ENCODE assay signal across 11 mouse cellular contexts in the genomic region with DNA sequence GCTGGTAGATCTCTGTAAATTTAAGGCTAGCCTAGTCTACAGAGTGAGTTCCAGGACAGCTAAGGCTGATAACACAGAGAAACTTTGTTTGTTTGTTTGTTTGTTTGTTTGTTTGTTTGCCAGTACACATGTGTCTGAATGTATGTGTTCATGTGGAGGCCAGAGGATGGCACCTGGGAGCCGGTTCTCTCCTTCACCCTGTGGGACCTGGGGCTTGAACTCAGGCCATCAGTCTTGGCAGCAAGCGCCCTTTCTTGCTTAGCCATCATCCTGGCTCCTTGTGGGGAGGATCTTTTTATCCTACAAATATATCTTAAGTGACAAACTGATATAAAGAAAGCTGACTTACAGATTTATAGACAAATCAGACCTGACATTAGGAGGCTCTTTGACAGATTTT. TPM values are rescaled to one million over a fixed set of nuclear protein-coding genes. Genes with fewer than 3 reads are reported as not detected.
A peak's percentile ranks its signal among the peaks of the same experiment; 100 is the strongest.
DNase-seq lines count a peak whose midpoint lies in the region; ATAC-seq and TF ChIP-seq lines count a peak whose summit lies in the region.
"Had no signal": no experiment of that assay in that cellular context is flagged by ENCODE, and none has a peak within 500 bp of the region (broad histone marks: within the 10 kb centered on the region; RNA-seq: fewer than 3 reads in every experiment).

No protein-coding gene starts in this region.

- H3K4me2 ChIP-seq in forebrain, embryonic 14.5 days (ENCODE audit: low read length): no peak overlapping the region; the same call in 1 of the 2 replicates
- H3K4me2 ChIP-seq in forebrain, embryonic 15.5 days (replicated peaks): no peak overlapping the region
- peak overlapping the region; percentile 65; the same call in 1 of the 2 replicates for H3K4me2 ChIP-seq in heart, postnatal 0 days (ENCODE audit: low read depth, low read length)
- H3K4me2 ChIP-seq in midbrain, embryonic 11.5 days: no peak overlapping the region
- no peak overlapping the region for H3K4me2 ChIP-seq in midbrain, embryonic 14.5 days (ENCODE audit: low read length)
- no peak overlapping the region for H3K4me2 ChIP-seq in stomach, embryonic 16.5 days (ENCODE audit: low read depth, low read length)

- H3K9me3 ChIP-seq in forebrain, embryonic 14.5 days (replicated peaks; ENCODE audit: control insufficient read depth, low read length): no peaks in the 10 kb centered on the region
- H3K9me3 ChIP-seq in forebrain, embryonic 15.5 days: no peaks in the 10 kb centered on the region
- H3K9me3 ChIP-seq in heart, postnatal 0 days (replicated peaks; ENCODE audit: control insufficient read depth, low read length): no peaks in the 10 kb centered on the region
- H3K9me3 ChIP-seq in midbrain, embryonic 11.5 days (ENCODE audit: control insufficient read depth, low read length): no peaks in the 10 kb centered on the region
- H3K9me3 ChIP-seq in midbrain, embryonic 14.5 days (ENCODE audit: control insufficient read depth, low read length): no peaks in the 10 kb centered on the region
- H3K9me3 ChIP-seq in stomach, embryonic 16.5 days (replicated peaks; ENCODE audit: control insufficient read depth, low read length): no peaks in the 10 kb centered on the region
- H3K9me3 ChIP-seq: liver, embryonic 12.5 days; midbrain, embryonic 15.5 days had no signal

- intact Hi-C loops in heart, postnatal 36 days (cut with DNase I): loop anchor here (2.0 to 10.0 kb wide), 4 partner anchors 44 to 762 kb away; a partner anchor contains a TSS

- H3K4me1 ChIP-seq in forebrain, embryonic 14.5 days (ENCODE audit: control insufficient read depth, insufficient read depth, low read length): peaks cover 8% of the 10 kb centered on the region
- peaks cover 27% of the 10 kb centered on the region for H3K4me1 ChIP-seq in forebrain, embryonic 15.5 days
- H3K4me1 ChIP-seq in heart, postnatal 0 days (ENCODE audit: control insufficient read depth, insufficient read depth): peaks cover 13% of the 10 kb centered on the region
- H3K4me1 ChIP-seq in midbrain, embryonic 11.5 days (ENCODE audit: control insufficient read depth, insufficient read depth, low read length): peaks cover 3% of the 10 kb centered on the region; the same call in 1 of the 2 replicates
- 0 out of 2 replicates have a peak, but pooled peaks cover 7% of the 10 kb centered on the region for H3K4me1 ChIP-seq in midbrain, embryonic 14.5 days (ENCODE audit: control insufficient read depth, insufficient read depth, low read length)
- peaks cover 12% of the 10 kb centered on the region for H3K4me1 ChIP-seq in stomach, embryonic 16.5 days (ENCODE audit: control insufficient read depth, insufficient read depth, low read length)

- no peak overlapping the region for H3K9ac ChIP-seq in forebrain, embryonic 14.5 days (ENCODE audit: low read length)
- no peak overlapping the region for H3K9ac ChIP-seq in forebrain, embryonic 15.5 days (replicated peaks)
- H3K9ac ChIP-seq in heart, postnatal 0 days (replicated peaks; ENCODE audit: low read depth, low read length): no peak overlapping the region
- H3K9ac ChIP-seq in midbrain, embryonic 11.5 days (ENCODE audit: low read length): no peak overlapping the region
- no peak overlapping the region for H3K9ac ChIP-seq in midbrain, embryonic 14.5 days (replicated peaks; ENCODE audit: low read length)
- H3K9ac ChIP-seq in stomach, embryonic 16.5 days (ENCODE audit: low read length): no peak overlapping the region
- H3K9ac ChIP-seq: midbrain, embryonic 15.5 days had no signal

- WGBS in forebrain, embryonic 14.5 days: 73% methylated on average over 2 of the region's 2 CpGs
- WGBS in forebrain, embryonic 15.5 days: 54% methylated on average over 2 of the region's 2 CpGs
- 71% methylated on average over 2 of the region's 2 CpGs for WGBS in heart, postnatal 0 days
- WGBS in midbrain, embryonic 11.5 days: 94% methylated on average over 2 of the region's 2 CpGs
- WGBS in midbrain, embryonic 14.5 days: 83% methylated on average over 2 of the region's 2 CpGs
- WGBS in stomach, embryonic 16.5 days: 69% methylated on average over 2 of the region's 2 CpGs

- no peaks in the 10 kb centered on the region for H3K36me3 ChIP-seq in forebrain, embryonic 14.5 days (ENCODE audit: control insufficient read depth, insufficient read depth, low read length)
- no peaks in the 10 kb centered on the region for H3K36me3 ChIP-seq in forebrain, embryonic 15.5 days
- H3K36me3 ChIP-seq in heart, postnatal 0 days (replicated peaks; ENCODE audit: control insufficient read depth, insufficient read depth, low read length): no peaks in the 10 kb centered on the region
- H3K36me3 ChIP-seq in midbrain, embryonic 11.5 days (ENCODE audit: control insufficient read depth, insufficient read depth, low read length): no peaks in the 10 kb centered on the region
- no peaks in the 10 kb centered on the region for H3K36me3 ChIP-seq in midbrain, embryonic 14.5 days (ENCODE audit: control insufficient read depth, insufficient read depth, low read length)
- H3K36me3 ChIP-seq in stomach, embryonic 16.5 days (ENCODE audit: control insufficient read depth, insufficient read depth, low read length): no peaks in the 10 kb centered on the region
- H3K36me3 ChIP-seq: liver, embryonic 12.5 days; midbrain, embryonic 15.5 days had no signal

- no peak for DNase-seq in forebrain, embryonic 14.5 days (ENCODE audit: low spot score)
- DNase-seq in heart, postnatal 0 days (ENCODE audit: low spot score): no peak
- no peak for DNase-seq in heart, postnatal 36 days
- DNase-seq in midbrain, embryonic 11.5 days (ENCODE audit: low spot score, missing footprints): peak; percentile 56
- DNase-seq in midbrain, embryonic 14.5 days: no peak
- DNase-seq in urinary bladder, postnatal 25 days (ENCODE audit: low spot score): no peak

- no peak for ATAC-seq in forebrain, embryonic 14.5 days
- ATAC-seq in forebrain, embryonic 15.5 days (replicated peaks): no peak
- no peak for ATAC-seq in heart, postnatal 0 days (ENCODE audit: insufficient read depth, low read depth)
- no peak for ATAC-seq in midbrain, embryonic 11.5 days (ENCODE audit: low FRiP score)
- ATAC-seq in midbrain, embryonic 14.5 days (ENCODE audit: low FRiP score, low TSS enrichment): no peak
- no peak for ATAC-seq in stomach, embryonic 16.5 days (ENCODE audit: insufficient read depth, low FRiP score)

- TF ChIP-seq CTCF in heart, postnatal 0 days (IDR thresholded peaks at IDR 0.05; ENCODE audit: low read depth): no peak

- H3K27ac ChIP-seq in forebrain, embryonic 14.5 days (ENCODE audit: low read depth, low read length): peak overlapping the region; percentile 44; the same call in 1 of the 2 replicates
- H3K27ac ChIP-seq in forebrain, embryonic 15.5 days (replicated peaks): no peak overlapping the region
- H3K27ac ChIP-seq in heart, postnatal 0 days (ENCODE audit: low read depth): no peak overlapping the region
- H3K27ac ChIP-seq in midbrain, embryonic 11.5 days (ENCODE audit: low read depth, low read length): no peak overlapping the region
- no peak overlapping the region for H3K27ac ChIP-seq in midbrain, embryonic 14.5 days (replicated peaks; ENCODE audit: low read depth, low read length)
- peak overlapping the region; percentile 70; the same call in 1 of the 2 replicates for H3K27ac ChIP-seq in stomach, embryonic 16.5 days (ENCODE audit: low read length)
- H3K27ac ChIP-seq: liver, embryonic 12.5 days; midbrain, embryonic 15.5 days had no signal

- no peaks in the 10 kb centered on the region for H3K27me3 ChIP-seq in forebrain, embryonic 14.5 days (replicated peaks; ENCODE audit: control insufficient read depth, insufficient read depth, low read length)
- no peaks in the 10 kb centered on the region for H3K27me3 ChIP-seq in forebrain, embryonic 15.5 days
- H3K27me3 ChIP-seq in heart, postnatal 0 days (ENCODE audit: control insufficient read depth, insufficient read depth, low read length): no peaks in the 10 kb centered on the region
- H3K27me3 ChIP-seq in midbrain, embryonic 11.5 days (ENCODE audit: control insufficient read depth, insufficient read depth, low read length): no peaks in the 10 kb centered on the region
- H3K27me3 ChIP-seq in midbrain, embryonic 14.5 days (ENCODE audit: control insufficient read depth, insufficient read depth, low read length): no peaks in the 10 kb centered on the region
- no peaks in the 10 kb centered on the region for H3K27me3 ChIP-seq in stomach, embryonic 16.5 days (ENCODE audit: control insufficient read depth, insufficient read depth, low read length)
- H3K27me3 ChIP-seq: CH12.LX; liver, embryonic 12.5 days; midbrain, embryonic 15.5 days had no signal

- no peak for TF ChIP-seq EP300 in heart, postnatal 0 days (IDR thresholded peaks at IDR 0.05; ENCODE audit: low read depth)

- no peak overlapping the region for H3K4me3 ChIP-seq in forebrain, embryonic 14.5 days (ENCODE audit: low read depth, low read length)
- H3K4me3 ChIP-seq in forebrain, embryonic 15.5 days: no peak overlapping the region
- no peak overlapping the region for H3K4me3 ChIP-seq in heart, postnatal 0 days (ENCODE audit: low read depth, low read length)
- H3K4me3 ChIP-seq in midbrain, embryonic 11.5 days (ENCODE audit: low read depth, low read length): no peak overlapping the region
- no peak overlapping the region for H3K4me3 ChIP-seq in midbrain, embryonic 14.5 days (replicated peaks; ENCODE audit: low read depth, low read length)
- no peak overlapping the region for H3K4me3 ChIP-seq in stomach, embryonic 16.5 days (replicated peaks; ENCODE audit: low read length)

RNA-seq across cellular contexts. Expression of a gene that starts 44.8 kb away (rescaled TPM):
- 2.0 and 2.5 TPM in 2 replicates for polyA plus RNA-seq in forebrain, embryonic 14.5 days (2014; fragmentation: Nextera tagmentation; extraction: Ambion mirVana)
- 2.1 and 2.2 TPM in 2 replicates for polyA plus RNA-seq in forebrain, embryonic 15.5 days (2015; fragmentation: Nextera tagmentation; extraction: Ambion mirVana)
- 7.6 and 16.7 TPM in 2 replicates for total RNA-seq in heart, postnatal 0 days (2014; rRNA removed; ENCODE audit: low replicate concordance)
- 5.0 and 5.7 TPM in 2 replicates for polyA plus RNA-seq in heart, postnatal 0 days (2015; fragmentation: Nextera tagmentation; extraction: Ambion mirVana)
- 10 to 100 TPM; 12.1 to 16.4 TPM for total RNA-seq in heart, postnatal 36 days (2021)
- 4.5 and 5.2 TPM in 2 replicates for polyA plus RNA-seq in midbrain, embryonic 11.5 days (2014; fragmentation: Nextera tagmentation; extraction: Ambion mirVana)
- polyA plus RNA-seq in midbrain, embryonic 14.5 days (2014; fragmentation: Nextera tagmentation; extraction: Ambion mirVana): 2.3 and 5.4 TPM in 2 replicates
- polyA plus RNA-seq in stomach, embryonic 16.5 days (2015; fragmentation: Nextera tagmentation; extraction: Ambion mirVana): 11.4 TPM in 2 replicates
- total RNA-seq: CH12.LX had no signal

Comparison
In these comparisons a context has a peak if more than half of its experiments do, and no peak if none do; other contexts are left out.
1. H3K27ac ChIP-seq: peak in forebrain, embryonic 14.5 days (single experiment) and stomach, embryonic 16.5 days (single experiment); none in forebrain, embryonic 15.5 days (single experiment), heart, postnatal 0 days (single experiment), midbrain, embryonic 11.5 days (single experiment) and midbrain, embryonic 14.5 days (single experiment).